Mouse (Mus musculus) NIH3T3 (cell line): ENCODE measurements around the gene Grin2d.

Experiments used
- DNase-seq: peaks from one replicate; pipeline ENCODE4 v3.0.0-alpha.2; 2012; ENCODE audit warnings: low read depth

Gene Grin2d

GRCm38 (mm10) chr7:45853089-45853488, 25.1 kb downstream of the Grin2d start:
- no peak for DNase-seq

- DNase-seq = no peak
Measured at GRCm38 (mm10) chr7:45850661-45851060, 27.5 kb downstream of the Grin2d start.

- DNase-seq = no peak
Measured at GRCm38 (mm10) chr7:45848447-45849027, 29.6 kb downstream of the Grin2d start.

- no peak for DNase-seq
Measured at GRCm38 (mm10) chr7:45842950-45843744, 35.0 kb downstream of the Grin2d start.

- no peak for DNase-seq
Measured at GRCm38 (mm10) chr7:45833924-45834323, 44.3 kb downstream of the Grin2d start.

GRCm38 (mm10) chr7:45833148-45833790, 44.9 kb downstream of the Grin2d start:
- DNase-seq = no peak

GRCm38 (mm10) chr7:45832428-45832827, 45.8 kb downstream of the Grin2d start:
- no peak for DNase-seq

GRCm38 (mm10) chr7:45831128-45831525, 47.1 kb downstream of the Grin2d start:
- peak; percentile 71 for DNase-seq

GRCm38 (mm10) chr7:45830427-45831127, 47.6 kb downstream of the Grin2d start, which contains the start of gene Grwd1:
Gene Grwd1 (minus strand): TSS chr7:45830944.
- peak; percentile 95 for DNase-seq

GRCm38 (mm10) chr7:45826631-45827030, 51.5 kb downstream of the Grin2d start:
- no peak for DNase-seq

- no peak for DNase-seq
Measured at GRCm38 (mm10) chr7:45824598-45824997, 53.6 kb downstream of the Grin2d start, which contains the start of gene Kcnj14. Gene Kcnj14 (minus strand): TSS chr7:45824782.

- peak; percentile 43 for DNase-seq
Measured at GRCm38 (mm10) chr7:45820913-45821312, 57.3 kb downstream of the Grin2d start.

GRCm38 (mm10) chr7:45819843-45820242, 58.3 kb downstream of the Grin2d start:
- no peak for DNase-seq

- DNase-seq = no peak
Measured at GRCm38 (mm10) chr7:45815984-45816351, 62.2 kb downstream of the Grin2d start.

- no peak for DNase-seq
Measured at GRCm38 (mm10) chr7:45815323-45815983, 62.7 kb downstream of the Grin2d start.

GRCm38 (mm10) chr7:45814841-45815240, 63.3 kb downstream of the Grin2d start:
- no peak for DNase-seq

- peak; percentile 100 for DNase-seq
Measured at GRCm38 (mm10) chr7:45813787-45814779, 64.1 kb downstream of the Grin2d start, which contains the start of gene Cyth2. Gene Cyth2 (minus strand): TSS chr7:45814581.

- no peak for DNase-seq
Measured at GRCm38 (mm10) chr7:45812921-45813320, 65.3 kb downstream of the Grin2d start.

- no peak for DNase-seq
Measured at GRCm38 (mm10) chr7:45809276-45810075, 68.7 kb downstream of the Grin2d start.

- DNase-seq = no peak
Measured at GRCm38 (mm10) chr7:45808471-45808870, 69.7 kb downstream of the Grin2d start.
